Mouse (Mus musculus): Measurements from ENCODE around the gene Cyp17a1. TPM values are rescaled to one million over a fixed set of nuclear protein-coding genes. Genes with fewer than 3 reads are reported as not detected.
A peak's percentile ranks its signal among the peaks of the same experiment; 100 is the strongest.

The Cyp17a1 gene
- polyA plus RNA-seq, 1 experiment from 2014 or later: not detected

DNA sequence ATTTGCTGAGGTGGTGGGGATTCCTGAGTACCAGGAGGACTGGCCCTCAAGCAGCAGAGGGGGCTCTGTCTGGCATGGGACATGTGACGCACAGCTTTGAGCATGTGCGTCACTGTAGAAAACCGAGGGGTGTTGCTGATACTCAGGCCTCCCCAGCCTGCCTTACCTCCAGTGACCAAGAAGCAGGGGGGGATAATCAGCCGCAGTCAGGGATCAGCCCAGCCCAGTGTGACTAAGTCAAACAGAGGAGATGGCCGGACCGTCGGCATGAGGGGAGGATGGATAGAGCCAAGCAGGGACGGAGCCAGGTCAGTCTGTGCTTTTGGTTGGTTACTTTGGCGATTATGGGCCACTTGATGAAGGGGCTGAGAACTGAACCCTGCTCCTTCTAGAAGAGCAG lies 41.3 kb downstream of the Cyp17a1 start:
- H3K36me3 ChIP-seq (ENCODE audit: insufficient read depth, low read length): peaks cover 3% of the 10 kb centered on the region; the same call in 1 of the 2 replicates
- H3K27ac ChIP-seq: no peak overlapping the region
- no peak overlapping the region for H3K4me3 ChIP-seq (replicated peaks; ENCODE audit: low read depth, low read length)
- 83% methylated on average over 9 of the region's 9 CpGs for WGBS
- no peak overlapping the region for H3K9ac ChIP-seq (ENCODE audit: low read depth, low read length)
- ATAC-seq (replicated peaks; ENCODE audit: low FRiP score, low read depth) (no peak), DNase-seq (ENCODE audit: low spot score) (no peak)
- H3K4me1 ChIP-seq (replicated peaks; ENCODE audit: insufficient read depth, low read length): no peaks in the 10 kb centered on the region; the same call in 1 of the 2 replicates
- no peak overlapping the region for H3K4me2 ChIP-seq (ENCODE audit: low read length)
- H3K9me3 ChIP-seq (replicated peaks; ENCODE audit: low read length): no peaks in the 10 kb centered on the region
- H3K27me3 ChIP-seq (ENCODE audit: insufficient read depth, low read length): no peaks in the 10 kb centered on the region
- no peak for TF ChIP-seq CTCF (IDR thresholded peaks at IDR 0.05; ENCODE audit: low read depth)

GRCm38 (mm10) chr19:46629807-46630206 lies 43.2 kb downstream of the Cyp17a1 start:
- no peak for DNase-seq (ENCODE audit: low spot score)
- 77% methylated on average over 9 of the region's 9 CpGs for WGBS
- peaks cover under 1% of the 10 kb centered on the region; the same call in 1 of the 2 replicates for H3K4me1 ChIP-seq (replicated peaks; ENCODE audit: insufficient read depth, low read length)
- no peak for ATAC-seq (replicated peaks; ENCODE audit: low FRiP score, low read depth)
- no peak overlapping the region for H3K4me2 ChIP-seq (ENCODE audit: low read length)
- no peaks in the 10 kb centered on the region for H3K27me3 ChIP-seq (ENCODE audit: insufficient read depth, low read length)
- no peak overlapping the region for H3K27ac ChIP-seq
- no peak overlapping the region for H3K4me3 ChIP-seq (replicated peaks; ENCODE audit: low read depth, low read length)
- no peak overlapping the region for H3K9ac ChIP-seq (ENCODE audit: low read depth, low read length)
- no peaks in the 10 kb centered on the region for H3K9me3 ChIP-seq (replicated peaks; ENCODE audit: low read length)
- no peak for TF ChIP-seq CTCF (IDR thresholded peaks at IDR 0.05; ENCODE audit: low read depth)
- peaks cover 3% of the 10 kb centered on the region; the same call in 1 of the 2 replicates for H3K36me3 ChIP-seq (ENCODE audit: insufficient read depth, low read length)

- Histone ChIP-seq H3K4me1 (replicated peaks; ENCODE audit: insufficient read depth, low read length) (peaks cover 15% of the 10 kb centered on the region), H3K4me3 (replicated peaks; ENCODE audit: low read depth, low read length) (no peak overlapping the region), H3K27ac (no peak overlapping the region), H3K27me3 (ENCODE audit: insufficient read depth, low read length) (no peaks in the 10 kb centered on the region), H3K4me2 (ENCODE audit: low read length) (no peak overlapping the region), H3K9me3 (replicated peaks; ENCODE audit: low read length) (no peaks in the 10 kb centered on the region), H3K9ac (ENCODE audit: low read depth, low read length) (no peak overlapping the region), H3K36me3 (ENCODE audit: insufficient read depth, low read length) (0 out of 2 replicates have a peak, but pooled peaks cover 3% of the 10 kb centered on the region)
- ATAC-seq (replicated peaks; ENCODE audit: low FRiP score, low read depth) (no peak), DNase-seq (ENCODE audit: low spot score) (no peak)
- WGBS: 84% methylated on average over 10 of the region's 10 CpGs
- no peak for TF ChIP-seq CTCF (IDR thresholded peaks at IDR 0.05; ENCODE audit: low read depth)
Observed at GRCm38 (mm10) chr19:46628403-46628802, 44.6 kb downstream of the Cyp17a1 start.

GRCm38 (mm10) chr19:46625519-46625918 lies 47.5 kb downstream of the Cyp17a1 start:
- 0 out of 2 replicates have a peak, but pooled peaks cover 3% of the 10 kb centered on the region for H3K36me3 ChIP-seq (ENCODE audit: insufficient read depth, low read length)
- 36% methylated on average over 10 of the region's 10 CpGs for WGBS
- DNase-seq (ENCODE audit: low spot score): peak; percentile 52
- ATAC-seq (replicated peaks; ENCODE audit: low FRiP score, low read depth): no peak
- H3K4me3 ChIP-seq (replicated peaks; ENCODE audit: low read depth, low read length): no peak overlapping the region
- peaks cover 38% of the 10 kb centered on the region for H3K4me1 ChIP-seq (replicated peaks; ENCODE audit: insufficient read depth, low read length)
- no peak overlapping the region for H3K9ac ChIP-seq (ENCODE audit: low read depth, low read length)
- H3K27ac ChIP-seq: no peak overlapping the region
- no peak overlapping the region for H3K4me2 ChIP-seq (ENCODE audit: low read length)
- no peaks in the 10 kb centered on the region for H3K9me3 ChIP-seq (replicated peaks; ENCODE audit: low read length)
- no peak for TF ChIP-seq CTCF (IDR thresholded peaks at IDR 0.05; ENCODE audit: low read depth)
- no peaks in the 10 kb centered on the region for H3K27me3 ChIP-seq (ENCODE audit: insufficient read depth, low read length)

DNA sequence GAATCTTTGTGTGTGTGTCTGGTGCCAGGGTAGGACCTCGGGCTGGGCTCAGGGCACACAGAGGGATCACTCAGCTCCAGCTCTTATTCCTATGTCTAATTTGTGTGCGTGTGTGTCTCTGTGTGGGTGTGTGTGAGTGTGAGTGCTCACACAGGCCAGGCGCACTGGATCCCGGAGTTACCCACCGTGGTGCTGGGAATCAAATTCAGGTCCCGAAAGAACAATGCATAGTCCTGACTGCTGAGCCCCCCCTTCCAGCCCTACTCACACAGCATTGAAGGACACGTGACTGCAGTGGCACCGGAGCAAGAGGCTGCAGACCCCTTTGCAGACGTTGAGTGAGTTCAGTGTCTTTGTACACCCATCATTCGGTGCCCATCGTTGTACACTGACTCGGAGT lies 48.0 kb downstream of the Cyp17a1 start:
- H3K9ac ChIP-seq (ENCODE audit: low read depth, low read length): no peak overlapping the region
- H3K4me2 ChIP-seq (ENCODE audit: low read length): no peak overlapping the region
- 89% methylated on average over 12 of the region's 12 CpGs for WGBS
- DNase-seq (ENCODE audit: low spot score) (no peak), ATAC-seq (replicated peaks; ENCODE audit: low FRiP score, low read depth) (no peak)
- TF ChIP-seq CTCF (IDR thresholded peaks at IDR 0.05; ENCODE audit: low read depth): no peak
- H3K36me3 ChIP-seq (ENCODE audit: insufficient read depth, low read length): 0 out of 2 replicates have a peak, but pooled peaks cover 3% of the 10 kb centered on the region
- H3K27ac ChIP-seq: no peak overlapping the region
- no peaks in the 10 kb centered on the region for H3K9me3 ChIP-seq (replicated peaks; ENCODE audit: low read length)
- H3K27me3 ChIP-seq (ENCODE audit: insufficient read depth, low read length): no peaks in the 10 kb centered on the region
- H3K4me1 ChIP-seq (replicated peaks; ENCODE audit: insufficient read depth, low read length): peaks cover 38% of the 10 kb centered on the region
- H3K4me3 ChIP-seq (replicated peaks; ENCODE audit: low read depth, low read length): no peak overlapping the region

DNA sequence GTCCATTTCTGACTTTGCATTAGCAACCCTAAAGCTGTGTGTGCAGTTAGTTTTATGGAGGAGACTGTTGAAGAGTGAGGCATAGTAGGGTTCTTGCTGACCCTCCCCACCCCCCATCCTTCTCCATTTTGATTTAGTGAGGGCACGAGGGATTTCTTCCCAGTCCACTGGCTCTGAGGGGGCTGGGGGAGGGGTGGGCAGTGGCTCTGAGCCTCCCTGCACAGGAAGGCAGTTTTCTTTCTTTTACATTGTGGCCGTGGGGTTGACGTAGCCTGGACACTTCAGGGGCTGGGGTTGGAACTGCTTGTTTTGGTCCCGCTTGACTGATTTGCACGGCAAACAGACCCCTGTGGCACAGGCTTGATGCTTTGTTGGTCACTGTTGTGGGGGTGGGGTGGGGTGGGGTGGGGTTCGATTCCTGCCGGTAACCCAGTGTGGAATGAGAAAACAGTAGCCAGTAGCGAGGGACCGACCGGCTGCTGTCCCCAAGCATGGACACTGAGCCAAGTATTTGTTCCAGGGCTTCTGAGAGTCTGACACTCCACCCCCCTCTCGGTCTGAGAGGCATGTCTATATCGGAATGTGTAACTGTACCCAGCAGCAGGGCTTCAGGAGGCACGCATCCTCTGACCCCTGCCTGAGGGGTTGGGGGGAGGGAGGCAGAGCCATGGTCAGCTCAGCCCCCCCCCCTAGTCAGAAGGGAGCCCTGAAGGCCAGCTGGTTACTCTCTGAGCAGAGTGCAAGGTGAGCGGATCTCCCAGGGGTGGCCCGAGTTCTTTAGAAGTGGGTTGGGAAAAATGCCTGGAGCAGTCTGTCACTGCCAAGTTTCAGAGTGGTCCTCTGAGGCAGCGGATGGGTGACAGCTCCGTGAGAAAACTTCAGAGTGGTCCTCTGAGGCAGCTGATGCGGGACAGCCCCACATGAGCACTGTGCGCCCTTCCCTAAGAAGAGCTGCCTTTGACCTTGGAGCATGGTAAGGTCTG lies 48.9 kb downstream of the Cyp17a1 start:
- Histone ChIP-seq H3K4me2 (ENCODE audit: low read length) (peak overlapping the region; percentile 63), H3K27me3 (ENCODE audit: insufficient read depth, low read length) (no peaks in the 10 kb centered on the region), H3K36me3 (ENCODE audit: insufficient read depth, low read length) (0 out of 2 replicates have a peak, but pooled peaks cover 3% of the 10 kb centered on the region), H3K4me1 (replicated peaks; ENCODE audit: insufficient read depth, low read length) (peaks cover 42% of the 10 kb centered on the region), H3K4me3 (replicated peaks; ENCODE audit: low read depth, low read length) (peak overlapping the region; percentile 35), H3K9ac (ENCODE audit: low read depth, low read length) (peak overlapping the region; percentile 58), H3K27ac (peak overlapping the region; percentile 93), H3K9me3 (replicated peaks; ENCODE audit: low read length) (no peaks in the 10 kb centered on the region)
- ATAC-seq (replicated peaks; ENCODE audit: low FRiP score, low read depth): peak; percentile 70
- 8% methylated on average over 19 of the region's 19 CpGs for WGBS
- no peak for TF ChIP-seq CTCF (IDR thresholded peaks at IDR 0.05; ENCODE audit: low read depth)
- peak; percentile 90 for DNase-seq (ENCODE audit: low spot score)

All from kidney, postnatal 0 days (tissue).